Mouse (Mus musculus) MEL (cell line): ENCODE measurements around the gene Lix1. TPM values are rescaled to one million over a fixed set of nuclear protein-coding genes. Genes with fewer than 3 reads are reported as not detected.

Source experiments
- DNase-seq: peaks from one replicate; pipeline ENCODE4 v3.0.0; 2011; ENCODE audit warnings: low read depth, low spot score
- H3K27ac ChIP-seq: 2 replicates; pipeline ENCODE4 v1.5.1; 2012; ENCODE audit warnings: low read depth, mild to moderate bottlenecking, control low read depth, low read length, moderate library complexity; ENCODE audit not compliant: control insufficient read depth
- H3K27me3 ChIP-seq, 2 experiments: fragments of 150-350 bp in 1 of 2; sonication (generic) in 1 of 2; 2 replicates each; pipeline ENCODE4 v1.6.1; 2012; ENCODE audit warnings: low read length in 2 of 2, mild to moderate bottlenecking in 2 of 2, improper control_type of control experiment in 1 of 2, moderate library complexity in 1 of 2; ENCODE audit not compliant: insufficient read depth in 2 of 2, control insufficient read depth in 1 of 2
- H3K36me3 ChIP-seq, 2 experiments: 2 replicates each; pipeline ENCODE4 v1.6.1; 2012 to 2014; ENCODE audit warnings: low read length in 2 of 2, improper control_type of control experiment in 1 of 2, inconsistent platforms in 1 of 2, mild to moderate bottlenecking in 1 of 2; ENCODE audit not compliant: insufficient read depth in 2 of 2, control insufficient read depth in 1 of 2
- H3K4me1 ChIP-seq, 2 experiments: fragments of 150-350 bp in 1 of 2; sonication (generic) in 1 of 2; 2 replicates each; pipeline ENCODE4 v1.6.1; 2012; ENCODE audit warnings: low read length in 2 of 2, improper control_type of control experiment in 1 of 2, mild to moderate bottlenecking in 1 of 2; ENCODE audit not compliant: insufficient read depth in 2 of 2, control insufficient read depth in 1 of 2
- H3K4me3 ChIP-seq, 2 experiments: fragments of 150-350 bp in 1 of 2; sonication (generic) in 1 of 2; 2 replicates each; pipeline ENCODE4 v1.5.1; 2012; ENCODE audit warnings: low read depth in 2 of 2, low read length in 2 of 2, mild to moderate bottlenecking in 2 of 2, moderate library complexity in 2 of 2, control low read depth in 1 of 2, improper control_type of control experiment in 1 of 2; ENCODE audit not compliant: control insufficient read depth in 1 of 2, insufficient read depth in 1 of 2
- H3K79me2 ChIP-seq: 2 replicates; pipeline ENCODE4 v1.6.1; 2012; ENCODE audit warnings: mild to moderate bottlenecking, low read length, moderate library complexity; ENCODE audit not compliant: control insufficient read depth, poor library complexity, insufficient read depth
- H3K9ac ChIP-seq: 2 replicates; pipeline ENCODE4 v1.6.1; 2012; ENCODE audit warnings: low read depth, mild to moderate bottlenecking, control low read depth, low read length, moderate library complexity; ENCODE audit not compliant: control insufficient read depth, poor library complexity, severe bottlenecking
- H3K9me3 ChIP-seq: fragments of 150-350 bp; sonication (generic); replicated peaks from 2 replicates; pipeline ENCODE4 v1.6.1; 2012; ENCODE audit warnings: mild to moderate bottlenecking, low read length, improper control_type of control experiment, moderate library complexity; ENCODE audit not compliant: insufficient read depth
- CHD1 ChIP-seq: IDR thresholded peaks from 2 replicates; pipeline ENCODE4 v1.6.1; 2012; ENCODE audit warnings: low read depth, mild to moderate bottlenecking, inconsistent platforms, low read length, improper control_type of control experiment
- CHD2 ChIP-seq: IDR thresholded peaks from 2 replicates; pipeline ENCODE4 v1.6.1; 2011; ENCODE audit warnings: low read length, improper control_type of control experiment
- CTCF ChIP-seq, 3 experiments: IDR thresholded peaks in 2 of 3; conservative IDR thresholded peaks in 1 of 3; 2 replicates each; pipeline ENCODE4 v1.5.1; 2011 to 2012; ENCODE audit warnings: low read length in 3 of 3, low read depth in 2 of 3, mild to moderate bottlenecking in 2 of 3, improper control_type of control experiment in 1 of 3, inconsistent platforms in 1 of 3, mixed read lengths in 1 of 3, moderate library complexity in 1 of 3; ENCODE audit not compliant: control insufficient read depth in 1 of 3, insufficient read depth in 1 of 3, poor library complexity in 1 of 3, severe bottlenecking in 1 of 3
- E2F4 ChIP-seq: IDR thresholded peaks from 2 replicates; pipeline ENCODE4 v1.6.1; 2011; ENCODE audit warnings: low read depth, low read length, improper control_type of control experiment, borderline replicate concordance
- EP300 ChIP-seq, 2 experiments: IDR thresholded peaks; 2 replicates each; pipeline ENCODE4 v1.6.1; 2011; ENCODE audit warnings: improper control_type of control experiment in 2 of 2, low read length in 2 of 2, low read depth in 1 of 2, mild to moderate bottlenecking in 1 of 2
- ETS1 ChIP-seq: IDR thresholded peaks from 2 replicates; pipeline ENCODE4 v1.6.1; 2012; ENCODE audit warnings: low read depth, mild to moderate bottlenecking, inconsistent platforms, low read length, improper control_type of control experiment, moderate library complexity
- GABPA ChIP-seq: IDR thresholded peaks from 2 replicates; pipeline ENCODE4 v1.6.1; 2012; ENCODE audit warnings: low read depth, mild to moderate bottlenecking, inconsistent platforms, low read length, improper control_type of control experiment, moderate library complexity
- HCFC1 ChIP-seq: IDR thresholded peaks from 2 replicates; pipeline ENCODE4 v1.6.1; 2012; ENCODE audit warnings: low read depth, mild to moderate bottlenecking, inconsistent platforms, low read length, improper control_type of control experiment, moderate library complexity
- KAT2A ChIP-seq: conservative IDR thresholded peaks from 2 replicates; pipeline ENCODE4 v1.6.1; 2012; ENCODE audit warnings: low read depth, low read length, improper control_type of control experiment, inconsistent platforms
- MAFK ChIP-seq: IDR thresholded peaks from 2 replicates; pipeline ENCODE4 v1.6.1; 2011; ENCODE audit warnings: low read depth, mild to moderate bottlenecking, low read length, improper control_type of control experiment, borderline replicate concordance
- MAZ ChIP-seq: IDR thresholded peaks from 2 replicates; pipeline ENCODE4 v1.6.1; 2012; ENCODE audit warnings: low read depth, mild to moderate bottlenecking, inconsistent platforms, low read length, improper control_type of control experiment
- MEF2A ChIP-seq: IDR thresholded peaks from 2 replicates; pipeline ENCODE4 v1.6.1; 2014; ENCODE audit warnings: low read depth, mild to moderate bottlenecking, inconsistent platforms, low read length, improper control_type of control experiment; ENCODE audit not compliant: poor library complexity, insufficient replicate concordance, severe bottlenecking; ENCODE audit errors: extremely low read depth
- MYC ChIP-seq: IDR thresholded peaks from 2 replicates; pipeline ENCODE4 v1.6.1; 2011; ENCODE audit warnings: low read depth, mild to moderate bottlenecking, low read length, improper control_type of control experiment, moderate library complexity
- NRF1 ChIP-seq: IDR thresholded peaks from 2 replicates; pipeline ENCODE4 v1.6.1; 2014; ENCODE audit warnings: low read depth, mild to moderate bottlenecking, inconsistent platforms, low read length, improper control_type of control experiment, moderate library complexity; ENCODE audit not compliant: poor library complexity, insufficient read depth, severe bottlenecking
- POLR2A ChIP-seq, 2 experiments: IDR thresholded peaks; 2 replicates each; pipeline ENCODE4 v1.6.1; 2011 to 2012; ENCODE audit warnings: low read length in 2 of 2, mild to moderate bottlenecking in 2 of 2, control low read depth in 1 of 2, improper control_type of control experiment in 1 of 2, low read depth in 1 of 2, moderate library complexity in 1 of 2; ENCODE audit not compliant: control insufficient read depth in 1 of 2, insufficient read depth in 1 of 2, poor library complexity in 1 of 2
- SIN3A ChIP-seq: IDR thresholded peaks from 2 replicates; pipeline ENCODE4 v1.6.1; 2012; ENCODE audit warnings: low read length, improper control_type of control experiment, inconsistent platforms
- TAL1 ChIP-seq: IDR thresholded peaks from 2 replicates; pipeline ENCODE4 v1.6.1; 2012; ENCODE audit warnings: mild to moderate bottlenecking, inconsistent platforms, low read length, moderate library complexity, mixed read lengths
- TBP ChIP-seq: IDR thresholded peaks from 2 replicates; pipeline ENCODE4 v1.8.0; 2011; ENCODE audit warnings: low read depth, low read length, improper control_type of control experiment
- TCF12 ChIP-seq: IDR thresholded peaks from 2 replicates; pipeline ENCODE4 v1.6.1; 2014; ENCODE audit warnings: low read depth, mild to moderate bottlenecking, inconsistent platforms, low read length, improper control_type of control experiment, moderate library complexity
- UBTF ChIP-seq: IDR thresholded peaks from 2 replicates; pipeline ENCODE4 v1.6.1; 2012; ENCODE audit warnings: low read depth, mild to moderate bottlenecking, inconsistent platforms, low read length, improper control_type of control experiment, moderate library complexity, borderline replicate concordance; ENCODE audit not compliant: insufficient read depth
- USF1 ChIP-seq: IDR thresholded peaks from 2 replicates; pipeline ENCODE4 v1.6.1; 2014; ENCODE audit warnings: low read depth, mild to moderate bottlenecking, inconsistent platforms, low read length, improper control_type of control experiment, moderate library complexity
- ZKSCAN1 ChIP-seq: IDR thresholded peaks from 2 replicates; pipeline ENCODE4 v1.6.1; 2012; ENCODE audit warnings: low read depth, mild to moderate bottlenecking, inconsistent platforms, low read length, improper control_type of control experiment, moderate library complexity
- ZNF384 ChIP-seq: IDR thresholded peaks from 2 replicates; pipeline ENCODE4 v1.6.1; 2012; ENCODE audit warnings: low read depth, mild to moderate bottlenecking, inconsistent platforms, low read length, improper control_type of control experiment
- polyA plus RNA-seq, 2 experiments: library from polyadenylated mRNA; stranded (reverse) in 1 of 2; unstranded in 1 of 2; fragments of >175 nt in 1 of 2; fragments of >200 nt in 1 of 2; gene quantifications; 2 replicates each; pipeline versions ENCODE4 v1.2.1 to v1.2.4; 2012; ENCODE audit warnings: low replicate concordance in 2 of 2, low read depth in 1 of 2; ENCODE audit not compliant: insufficient read length in 2 of 2, insufficient read depth in 1 of 2, missing spikeins in 1 of 2
- total RNA-seq: library from RNA; depleted of rRNA; stranded (reverse); fragments of 300-350 nt; gene quantifications from 2 replicates; pipeline ENCODE4 v1.2.3, GENCODE M21; 2012

Gene Lix1
- total and polyA plus RNA-seq, 3 experiments: not detected

DNA sequence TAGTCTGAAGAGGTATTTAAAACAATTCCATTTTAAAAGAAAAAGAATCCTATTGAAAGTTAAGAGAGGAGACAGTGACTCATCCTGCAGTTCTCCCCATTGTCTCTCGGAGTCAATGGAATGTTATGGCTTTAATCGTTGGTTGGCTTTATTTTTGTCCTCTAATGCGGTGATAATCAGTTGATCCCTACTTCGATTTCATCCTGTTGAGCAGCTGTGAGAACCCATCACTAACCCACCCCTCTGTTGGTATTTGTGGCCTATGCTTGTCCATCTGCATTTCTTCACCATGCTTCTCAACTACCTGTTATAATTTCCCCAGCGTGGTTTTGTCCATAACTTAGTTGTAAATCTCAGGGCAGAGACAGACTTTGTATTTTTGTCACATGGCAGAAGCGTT, 5.7 kb downstream of the Lix1 start:
- no peak for TF ChIP-seq TCF12
- no peak for TF ChIP-seq HCFC1
- no peak for TF ChIP-seq TAL1
- no peak for TF ChIP-seq CHD2
- TF ChIP-seq CTCF (IDR thresholded peaks at IDR 0.05 in 2 of 3, conservative IDR thresholded peaks at IDR 0.05 in 1 of 3; ENCODE audit: control insufficient read depth in 1 of 3, insufficient read depth in 1 of 3, low read depth in 2 of 3, low read length in 3 of 3, poor library complexity in 1 of 3, severe bottlenecking in 1 of 3): no peak
- no peak for TF ChIP-seq MYC
- TF ChIP-seq SIN3A: no peak
- no peak for TF ChIP-seq POLR2A (IDR thresholded peaks at IDR 0.05; ENCODE audit: control insufficient read depth in 1 of 2, insufficient read depth in 1 of 2, low read depth in 1 of 2, low read length in 2 of 2, poor library complexity in 1 of 2)
- TF ChIP-seq NRF1: no peak
- TF ChIP-seq TBP: no peak
- TF ChIP-seq, all 39 proteins: peak for 0
- DNase-seq: no peak
- Histone ChIP-seq H3K36me3 (no peaks in the 10 kb centered on the region), H3K27me3 (no peaks in the 10 kb centered on the region), H3K9me3 (no peaks in the 10 kb centered on the region), H3K9ac (no peak overlapping the region), H3K79me2 (no peaks in the 10 kb centered on the region), H3K4me3 (no peak overlapping the region), H3K27ac (no peak overlapping the region), H3K4me1 (no peaks in the 10 kb centered on the region; a peak in 1 of 4 replicates)

- Histone ChIP-seq H3K4me3 (no peak overlapping the region), H3K27me3 (no peaks in the 10 kb centered on the region), H3K79me2 (no peaks in the 10 kb centered on the region), H3K4me1 (no peaks in the 10 kb centered on the region; a peak in 1 of 4 replicates), H3K27ac (no peak overlapping the region), H3K9me3 (no peaks in the 10 kb centered on the region), H3K9ac (no peak overlapping the region), H3K36me3 (no peaks in the 10 kb centered on the region)
- no peak for DNase-seq
- TF ChIP-seq ZKSCAN1 (no peak), MEF2A (no peak), KAT2A (no peak), E2F4 (no peak), UBTF (no peak), SIN3A (no peak), MAFK (no peak), USF1 (no peak), NRF1 (no peak), TBP (no peak), CHD1 (no peak), GABPA (no peak), ETS1 (no peak), MAZ (no peak), EP300 (IDR thresholded peaks at IDR 0.05; ENCODE audit: low read depth in 1 of 2, low read length in 2 of 2) (no peak), ZNF384 (no peak)
Measured at GRCm38 (mm10) chr17:17408720-17409478, 6.4 kb downstream of the Lix1 start.
